Mouse (Mus musculus): ENCODE data around the gene Diaph3.

DNA sequence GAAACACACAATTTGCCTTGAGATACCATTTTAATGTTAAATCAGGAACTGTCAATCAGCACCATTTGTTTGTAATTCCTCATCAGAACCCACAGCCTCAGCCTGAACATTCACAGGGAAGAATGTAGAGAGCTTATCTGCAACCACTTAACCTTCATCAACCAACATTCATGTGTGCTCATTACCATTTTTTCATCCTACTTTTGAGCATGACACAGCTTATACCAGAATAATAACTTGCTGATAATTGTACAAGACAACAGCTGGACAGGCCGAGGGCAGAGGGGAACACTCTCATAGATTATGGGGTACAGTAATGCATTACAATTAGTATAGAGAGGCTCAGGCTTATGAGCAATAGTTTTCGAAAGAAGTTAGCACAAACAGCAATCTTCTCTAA is 203.1 kb downstream of the Diaph3 start:
- no peak for TF ChIP-seq POLR2A (IDR thresholded peaks at IDR 0.05; ENCODE audit: insufficient read depth, low read depth, low read length)
- no peak for TF ChIP-seq CTCF (IDR thresholded peaks at IDR 0.05)
